Mouse (Mus musculus) gastrocnemius, adult 8-10 months (tissue): ENCODE measurements at regions not wholly inside any gene's neighbourhood (a gene's known extent, or its start where the extent isn't known, plus 50 kb on each side); places are given as distances from the start of the nearest gene placed in this dataset.

Source experiments
- DNase-seq, 2 experiments: peaks; one replicate each; pipeline ENCODE4 v3.0.0; 2022; ENCODE audit warnings: low spot score in 2 of 2

- no peak for DNase-seq
Observed at GRCm38 (mm10) chr17:15311822-15312221, 64.8 kb downstream of the Dll1 start.

- no peak for DNase-seq
Observed at GRCm38 (mm10) chr17:15310465-15310864, 66.2 kb downstream of the Dll1 start.

GRCm38 (mm10) chr17:15302110-15302509, 74.6 kb downstream of the Dll1 start:
- no peak for DNase-seq

- DNase-seq: no peak
Observed at GRCm38 (mm10) chr17:15299743-15300371, 76.8 kb downstream of the Dll1 start.

- DNase-seq: no peak
Observed at GRCm38 (mm10) chr17:15294165-15294585, 82.5 kb downstream of the Dll1 start.

GRCm38 (mm10) chr17:15292490-15293070, 84.1 kb downstream of the Dll1 start:
- no peak for DNase-seq

GRCm38 (mm10) chr17:15291626-15292025, 85.0 kb downstream of the Dll1 start:
- DNase-seq: no peak

- no peak for DNase-seq
Observed at GRCm38 (mm10) chr17:15290326-15290725, 86.3 kb downstream of the Dll1 start.

GRCm38 (mm10) chr17:15289062-15289461, 87.6 kb downstream of the Dll1 start:
- DNase-seq: no peak

GRCm38 (mm10) chr17:15288640-15289039, 88.0 kb downstream of the Dll1 start:
- no peak for DNase-seq

- no peak for DNase-seq
Observed at GRCm38 (mm10) chr17:15286596-15286995, 90.1 kb downstream of the Dll1 start.

GRCm38 (mm10) chr17:15285399-15286043, 91.2 kb downstream of the Dll1 start:
- DNase-seq: peak; percentile 65 to 82

- no peak for DNase-seq
Observed at GRCm38 (mm10) chr17:15269905-15270304, 106.8 kb downstream of the Dll1 start.

GRCm38 (mm10) chr17:15269056-15269612, 107.5 kb downstream of the Dll1 start:
- DNase-seq: peak in 1 of 2 experiments; percentile 30

- no peak for DNase-seq
Observed at GRCm38 (mm10) chr17:15267721-15268120, 109.0 kb downstream of the Dll1 start.

- no peak for DNase-seq
Observed at GRCm38 (mm10) chr17:15259427-15260101, 117.1 kb downstream of the Dll1 start.

GRCm38 (mm10) chr17:15255874-15256273, 120.8 kb downstream of the Dll1 start:
- no peak for DNase-seq

GRCm38 (mm10) chr17:15253785-15254184, 122.9 kb downstream of the Dll1 start:
- no peak for DNase-seq

GRCm38 (mm10) chr17:15253271-15253670, 123.4 kb downstream of the Dll1 start:
- DNase-seq: no peak

- DNase-seq: no peak
Observed at GRCm38 (mm10) chr17:15252187-15252586, 124.5 kb downstream of the Dll1 start.

- no peak for DNase-seq
Observed at GRCm38 (mm10) chr17:15251641-15252040, 125.0 kb downstream of the Dll1 start.

GRCm38 (mm10) chr17:15248417-15248791, 128.3 kb downstream of the Dll1 start:
- DNase-seq: no peak
